Mouse (Mus musculus) kidney, adult 10 weeks (tissue): ENCODE measurements around the gene Cysltr1. TPM values are rescaled to one million over a fixed set of nuclear protein-coding genes. Genes with fewer than 3 reads are reported as not detected.

Experiments
- polyA plus RNA-seq: library from polyadenylated mRNA; stranded (reverse); fragments of 350-450 nt; fragmentation: Illumina TruSeq; extraction: RNeasy Lipid Tissue Mini Kit (QIAGEN cat#74804); gene quantifications from one replicate; pipeline ENCODE4 v1.2.3, GENCODE M21; 2014; ENCODE audit warnings: low read depth, low replicate concordance

Cysltr1 gene
- 2.8 TPM for polyA plus RNA-seq

DNA sequence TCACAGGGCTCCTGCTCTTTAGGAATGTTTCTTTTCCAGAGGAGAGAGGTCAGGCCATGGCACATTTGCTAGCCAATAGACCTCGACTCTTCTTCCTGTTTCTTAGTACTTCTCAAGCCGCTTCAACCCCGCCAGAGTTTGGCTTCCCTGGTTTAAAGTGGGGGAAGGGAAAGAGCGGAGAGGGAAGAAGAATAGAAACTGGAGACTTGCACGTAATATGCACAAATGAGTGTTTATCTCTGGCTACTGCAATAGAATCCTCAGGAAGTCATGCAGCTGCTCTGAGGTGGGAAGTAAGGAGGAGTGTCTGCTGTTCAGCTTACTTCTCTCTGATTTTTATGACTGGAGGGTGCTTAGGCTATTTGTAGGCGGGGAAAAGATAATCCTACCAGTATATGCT is at the start of gene Cysltr1:
TSS of gene Cysltr1 (minus strand) at position 294 of the 400 bp plus-strand sequence.

GRCm38 (mm10) chrX:106582886-106583285 is 20.6 kb downstream of the Cysltr1 start, which contains the start of gene Gm5127:
Gm5127 (plus strand) TSS chrX:106583186.

Other genes starting within 250 kb of the Cysltr1 start
- gene Fndc3c1, start 118.3 kb downstream of the Cysltr1 start, polyA plus RNA-seq: not detected
- not detected for gene Gm5127, start 20.5 kb downstream of the Cysltr1 start, polyA plus RNA-seq
- not detected for gene Rtl3, start 237.0 kb upstream of the Cysltr1 start, polyA plus RNA-seq